Mouse (Mus musculus) WW6 (cell line): ENCODE data around the gene Ap1s3.

Experiments used
- DNase-seq: peaks from one replicate; pipeline ENCODE4 v3.0.0-alpha.2; 2013; ENCODE audit warnings: low read depth, low spot score

Ap1s3 gene

DNA sequence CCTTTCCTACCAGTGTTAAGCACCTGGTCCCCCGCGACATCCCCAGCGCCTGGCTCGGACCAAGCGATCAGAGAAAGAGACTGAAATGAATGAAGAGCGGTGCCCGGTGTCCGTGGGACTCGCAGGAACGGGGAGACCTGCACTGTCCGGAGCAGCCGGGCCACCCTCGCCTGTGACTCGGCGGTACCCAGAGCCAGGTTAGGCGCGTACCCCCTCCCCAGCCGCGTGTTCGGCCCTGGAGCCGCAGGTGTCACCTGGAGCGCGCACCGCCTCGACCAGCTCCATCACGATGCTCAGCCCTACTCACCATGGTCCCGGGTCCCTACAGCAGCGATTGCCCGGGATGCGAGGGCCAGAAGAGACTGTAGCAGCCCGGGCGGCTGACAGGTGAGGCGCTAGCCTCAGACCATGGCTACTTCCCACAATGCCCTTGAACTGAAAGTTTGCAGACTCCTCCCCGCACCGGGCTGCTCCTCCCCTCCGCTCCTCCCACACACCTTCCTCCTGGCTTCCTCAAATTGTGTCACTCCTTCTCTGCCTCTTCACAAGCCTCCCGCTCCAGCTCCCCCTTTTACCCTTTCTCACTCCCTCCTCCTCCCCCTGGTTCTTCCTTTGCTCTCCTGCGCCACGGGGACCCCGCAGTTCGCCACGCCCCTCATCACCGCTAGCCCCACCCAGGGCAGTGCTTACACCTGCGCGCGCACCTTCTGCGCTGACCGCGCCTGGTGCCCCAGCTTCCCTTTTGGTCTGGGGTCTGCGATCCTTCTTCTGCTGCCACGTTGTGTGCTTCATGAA lies at the start of gene Ap1s3:
Gene Ap1s3, minus strand, starts transcription at position 430 of the 795 bp plus-strand sequence.
- peak; percentile 66 for DNase-seq

DNA sequence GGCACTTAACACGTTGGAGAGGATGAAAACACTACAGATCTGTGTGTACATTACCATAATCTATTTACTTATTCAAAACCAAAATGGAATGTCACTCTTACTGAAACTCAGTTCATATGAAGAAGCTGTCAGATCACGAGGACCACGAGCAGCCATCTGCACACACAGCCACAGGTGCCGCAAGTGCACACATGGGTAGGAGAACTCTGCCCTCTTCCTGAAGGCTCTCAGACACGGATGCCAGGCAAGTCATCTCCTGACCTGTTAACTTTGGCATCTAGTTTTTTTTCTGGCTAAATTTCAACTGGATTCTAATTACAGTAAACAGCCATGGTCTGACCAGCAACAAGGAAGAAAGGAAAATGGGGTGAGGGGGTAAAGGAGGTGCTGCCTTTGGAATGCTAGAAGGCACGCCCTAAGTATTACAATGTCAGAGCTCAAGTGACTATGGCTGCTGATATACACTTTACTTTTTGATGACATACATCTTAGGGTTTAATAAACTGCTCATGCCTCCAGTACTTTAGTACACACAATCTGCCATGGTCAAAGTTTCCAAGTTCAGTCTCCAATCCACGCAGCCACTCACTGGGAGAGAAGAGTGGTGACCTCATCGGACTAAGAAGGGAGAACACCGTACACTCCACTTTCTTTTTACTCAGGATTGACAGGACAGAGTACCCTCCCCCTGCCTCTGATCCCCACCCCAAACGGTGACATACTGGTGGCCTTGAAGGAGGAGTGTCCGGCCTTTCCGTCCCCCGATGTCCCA lies 42.6 kb upstream of the Ap1s3 start:
- no peak for DNase-seq

DNA sequence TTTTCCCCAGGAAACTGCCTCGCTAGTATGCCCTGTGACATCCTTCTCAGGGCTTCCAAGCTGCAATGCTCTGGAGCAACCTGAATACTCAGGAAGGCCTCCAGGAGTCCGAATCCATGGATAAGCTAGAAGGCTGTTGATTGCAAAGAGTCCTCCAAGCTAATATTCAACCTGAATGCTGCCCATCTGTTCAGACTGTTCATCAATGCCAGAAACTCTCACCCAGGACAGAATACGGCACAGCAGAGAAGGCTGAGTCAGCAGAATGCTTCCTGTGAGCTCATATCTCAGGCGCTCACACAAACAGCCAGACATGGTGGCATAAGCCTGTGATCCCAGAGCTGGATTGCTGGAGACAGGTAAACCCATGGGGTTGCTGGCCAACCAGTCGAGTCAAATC lies 41.3 kb upstream of the Ap1s3 start:
- no peak for DNase-seq

DNA sequence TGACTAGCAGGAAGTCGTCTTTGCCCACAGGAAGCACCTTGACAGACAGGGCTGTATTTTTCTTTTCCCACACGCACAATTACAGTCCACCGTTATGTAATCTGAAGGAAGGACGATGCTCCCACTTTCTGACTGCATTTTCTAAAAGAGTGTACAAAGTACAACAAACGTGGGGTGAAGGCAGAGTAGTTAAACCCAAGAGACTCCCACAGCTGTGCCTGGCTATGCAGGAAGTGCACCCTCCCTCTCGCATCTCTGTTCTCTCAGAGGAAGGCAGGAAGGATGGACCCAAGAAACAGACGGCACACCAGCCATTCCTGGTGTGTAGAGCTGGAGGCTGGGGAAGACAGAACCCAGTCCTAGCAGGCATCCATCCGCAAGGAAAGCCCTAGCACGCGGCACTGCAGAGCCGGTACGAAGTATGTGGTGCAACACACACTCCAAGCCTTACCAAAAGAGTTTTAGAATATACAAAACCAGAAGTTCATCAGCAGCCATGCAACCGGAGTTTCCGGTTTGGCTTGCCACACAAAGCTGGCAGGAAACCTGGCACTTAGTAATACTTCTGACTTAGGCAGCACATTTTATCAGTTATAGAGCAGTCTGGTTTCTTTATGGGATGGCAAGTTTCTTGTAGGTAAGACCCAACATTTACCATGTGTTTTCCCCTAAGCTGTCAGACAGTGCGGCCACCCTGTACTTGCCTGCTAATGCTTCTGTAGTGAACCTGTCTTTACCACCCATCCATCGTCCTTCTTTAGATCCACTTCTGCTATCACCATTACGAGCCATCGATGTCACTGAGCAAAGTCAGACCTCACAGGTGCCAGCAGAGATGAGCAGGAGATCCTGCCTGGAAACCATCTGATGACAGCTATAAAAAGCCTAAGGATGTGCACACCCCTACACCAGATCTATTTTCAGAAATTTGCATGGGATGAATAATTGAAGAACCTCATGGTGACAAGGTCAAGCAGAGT lies 39.7 kb upstream of the Ap1s3 start:
- DNase-seq = no peak

DNA sequence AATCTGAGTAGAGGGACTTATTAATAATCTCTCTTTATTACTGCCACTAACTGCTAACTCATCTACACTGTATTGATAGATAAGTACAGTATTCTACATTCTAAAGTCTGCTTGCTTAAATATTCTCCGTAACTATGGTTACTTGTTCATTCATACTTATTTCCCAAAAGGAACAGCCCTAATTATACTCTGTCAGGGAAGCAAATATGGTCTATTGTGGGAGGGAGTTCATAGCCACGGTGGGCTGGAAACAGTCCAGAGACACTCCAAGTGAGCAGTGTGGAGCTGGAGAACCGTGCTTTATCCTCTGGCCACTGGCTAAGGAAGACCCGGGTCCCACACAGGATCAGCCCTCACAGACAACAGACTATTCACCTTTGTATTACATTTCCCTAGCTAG lies 38.9 kb upstream of the Ap1s3 start:
- DNase-seq = no peak

DNA sequence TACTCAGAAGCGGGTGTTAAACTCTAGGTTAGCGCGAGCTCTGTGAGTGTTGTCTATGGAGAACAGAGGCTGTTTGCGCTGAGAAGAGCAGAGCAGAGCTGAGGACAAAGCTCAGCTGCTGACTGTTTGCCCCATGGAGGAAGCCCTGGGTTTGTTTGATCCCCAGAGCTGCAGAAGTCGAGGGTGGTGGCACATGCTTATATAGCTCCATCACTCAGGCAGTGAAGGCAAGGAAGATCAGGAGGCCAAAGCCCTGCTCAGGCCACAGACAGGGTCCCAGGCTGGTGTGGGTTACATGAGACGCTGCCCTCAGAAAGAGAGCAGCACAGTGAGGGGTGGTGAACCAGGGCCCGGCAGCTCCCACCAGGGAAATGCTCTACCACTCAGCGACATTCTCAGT lies 38.4 kb upstream of the Ap1s3 start:
- DNase-seq = no peak

DNA sequence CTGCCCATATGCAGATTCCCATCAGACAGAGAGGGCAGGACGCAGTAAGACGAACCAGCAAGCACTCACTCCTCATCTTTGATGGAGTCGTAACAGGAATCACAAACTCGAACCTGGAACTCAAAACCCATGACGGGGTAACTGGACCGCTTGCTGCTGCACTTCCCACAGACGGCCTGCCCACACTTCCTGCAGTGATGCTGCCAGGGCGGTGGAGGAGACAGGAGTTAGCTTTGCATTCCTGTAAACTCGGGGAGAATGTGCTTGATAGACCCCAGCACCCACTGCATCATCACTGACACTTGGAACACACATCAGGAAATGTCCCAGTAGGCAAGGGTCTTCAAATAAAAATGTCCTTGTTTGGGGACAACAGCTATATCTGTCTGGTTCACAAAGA lies 35.6 kb upstream of the Ap1s3 start:
- DNase-seq = no peak

DNA sequence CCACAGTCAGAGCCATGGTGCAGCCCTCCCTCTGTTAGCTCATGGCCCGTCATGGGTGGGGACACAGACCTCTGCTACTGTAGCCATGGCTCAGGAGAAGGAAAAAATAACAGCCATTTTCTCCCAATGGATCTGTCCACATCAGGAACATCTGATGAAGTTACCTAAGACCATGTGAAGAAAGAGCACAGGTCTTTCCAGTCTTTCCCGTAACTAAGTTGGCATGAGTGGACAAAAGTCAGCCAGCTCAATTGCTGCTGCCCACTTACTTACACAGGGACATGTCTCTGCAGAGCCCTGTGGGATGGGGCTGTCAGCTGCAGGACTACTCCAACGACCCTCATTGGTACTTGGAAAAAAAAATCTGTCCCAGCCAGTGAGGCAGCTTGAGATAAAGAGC lies 34.9 kb upstream of the Ap1s3 start:
- no peak for DNase-seq

DNA sequence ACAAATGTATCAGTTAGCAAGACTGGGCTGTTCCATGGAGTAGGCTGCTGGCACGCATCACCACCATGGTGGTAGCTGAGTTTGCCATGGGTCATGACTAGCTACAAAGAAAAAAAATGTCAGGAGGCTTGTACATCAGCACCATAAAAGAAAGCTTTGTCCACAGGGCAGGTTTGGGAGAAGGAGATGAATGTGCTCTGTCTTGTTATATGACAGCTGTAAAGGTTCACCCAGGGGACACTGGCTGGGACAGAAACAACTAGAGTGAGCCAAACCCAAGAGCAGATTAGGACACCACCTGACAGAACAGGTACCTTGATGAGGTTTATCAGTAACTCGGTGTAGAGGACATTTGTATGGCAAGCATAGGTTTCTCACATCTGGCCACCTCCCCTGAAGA lies 32.9 kb upstream of the Ap1s3 start:
- no peak for DNase-seq

DNA sequence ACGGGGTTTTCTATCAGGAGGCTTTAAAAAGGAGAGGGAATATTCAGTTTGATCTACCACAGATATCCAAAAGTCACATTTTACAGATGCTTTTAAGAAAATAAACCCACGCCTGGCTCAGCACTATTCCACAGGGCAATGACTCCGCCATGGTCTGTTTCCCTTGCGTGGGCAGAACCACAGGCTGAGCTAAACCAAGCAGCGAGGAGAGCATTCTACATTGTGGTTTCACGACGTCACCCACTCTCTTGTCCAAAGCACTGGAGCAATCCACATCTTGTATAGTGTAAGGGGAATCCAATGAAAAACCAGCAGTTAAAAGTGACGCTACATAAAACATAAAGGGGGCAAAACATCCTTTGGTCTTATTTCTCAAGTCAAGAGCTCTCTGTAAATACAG lies 31.7 kb upstream of the Ap1s3 start:
- no peak for DNase-seq

DNA sequence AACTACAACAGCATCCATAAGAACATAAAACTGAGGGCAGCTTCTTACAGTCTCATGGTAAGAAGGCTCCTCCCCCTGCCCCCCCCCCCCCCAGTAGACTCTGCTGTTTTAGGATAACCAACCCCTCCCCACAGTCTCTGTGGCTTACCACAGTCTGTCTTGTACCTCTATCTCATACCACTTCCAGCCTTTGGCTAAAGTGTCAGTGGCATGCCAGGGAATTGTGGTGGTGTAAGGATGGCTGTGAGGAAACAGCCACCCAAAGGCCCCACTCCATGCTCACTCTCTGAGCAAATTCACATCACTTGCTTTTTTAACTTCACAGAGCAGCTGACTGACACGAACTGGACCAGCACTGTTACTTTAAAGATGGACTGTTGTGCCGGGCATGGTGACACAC lies 26.7 kb upstream of the Ap1s3 start:
- DNase-seq = no peak

DNA sequence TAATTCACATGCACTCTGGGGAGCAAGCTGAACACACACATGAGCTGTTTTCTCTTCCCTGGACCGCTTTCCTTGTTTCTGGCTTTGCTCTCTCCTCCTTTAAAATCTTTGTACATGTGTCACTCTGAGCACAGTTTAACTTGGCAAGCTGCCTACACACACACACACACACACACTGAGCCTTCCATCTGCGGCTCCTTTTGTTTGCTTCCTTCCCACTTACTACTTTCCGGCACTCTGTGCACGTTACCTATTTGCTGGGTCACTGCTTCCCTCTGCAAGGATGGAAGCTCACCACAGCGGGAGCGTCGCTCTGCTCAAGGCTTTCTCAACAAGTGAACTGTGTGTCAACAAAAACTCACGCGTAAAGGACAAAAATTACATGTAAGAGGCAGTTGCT lies 25.6 kb upstream of the Ap1s3 start:
- no peak for DNase-seq

DNA sequence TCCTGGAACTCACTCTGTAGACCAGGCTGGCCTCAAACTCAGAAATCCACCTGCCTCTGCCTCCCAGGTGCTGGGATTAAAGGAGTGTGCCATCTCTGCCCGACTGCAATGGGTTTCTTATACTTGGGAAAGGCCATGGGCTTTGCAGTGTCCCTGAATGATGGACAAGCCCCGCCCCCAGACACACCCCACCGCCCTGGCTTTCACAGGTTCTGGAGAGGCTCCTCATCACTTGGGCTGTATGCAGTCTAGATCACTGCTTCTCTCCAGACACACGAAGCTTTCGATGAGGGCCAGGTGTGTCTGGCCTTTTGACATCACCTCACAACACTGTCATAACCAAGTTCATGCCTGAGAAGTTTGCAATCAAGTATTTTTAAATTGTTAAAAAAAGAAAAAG lies 25.2 kb upstream of the Ap1s3 start:
- no peak for DNase-seq

DNA sequence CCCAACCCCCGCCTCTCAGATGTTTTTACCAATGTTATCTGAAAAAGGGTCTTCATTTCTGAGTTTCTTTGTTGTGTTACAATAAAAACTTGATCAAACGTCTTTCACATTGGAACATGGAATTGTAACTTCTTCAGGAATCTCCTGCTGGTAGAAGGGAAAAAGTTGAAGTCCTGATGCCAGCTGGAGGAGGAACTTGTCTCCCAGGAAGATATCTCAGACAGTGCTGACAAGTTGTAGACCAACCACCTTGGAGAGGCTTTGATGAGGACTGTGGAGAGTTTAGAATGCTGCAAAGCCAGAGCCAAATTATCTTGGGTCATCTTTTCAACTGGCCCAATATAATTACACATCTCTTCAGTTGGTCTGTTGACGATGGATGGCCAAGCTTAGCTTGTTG lies 20.7 kb upstream of the Ap1s3 start:
- no peak for DNase-seq

DNA sequence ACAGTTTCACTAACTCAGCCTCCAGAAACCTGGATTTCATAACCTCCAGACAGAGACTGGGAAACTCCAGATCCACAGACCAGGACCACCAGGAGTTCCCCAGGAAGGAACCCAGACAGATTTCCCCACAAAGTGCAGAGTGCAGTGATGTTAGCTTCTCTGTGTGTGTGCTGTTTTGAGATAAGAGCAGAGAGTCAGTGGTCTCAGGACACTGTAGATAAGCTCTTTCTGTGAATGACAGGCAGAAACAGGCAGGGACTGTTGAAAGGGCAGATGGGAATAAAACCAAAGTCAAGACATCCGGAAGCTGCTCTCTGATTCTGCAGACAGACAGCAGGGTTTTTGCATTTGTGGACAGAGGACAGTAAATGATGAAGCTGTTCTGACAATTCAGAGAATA lies 15.5 kb upstream of the Ap1s3 start:
- DNase-seq = no peak

DNA sequence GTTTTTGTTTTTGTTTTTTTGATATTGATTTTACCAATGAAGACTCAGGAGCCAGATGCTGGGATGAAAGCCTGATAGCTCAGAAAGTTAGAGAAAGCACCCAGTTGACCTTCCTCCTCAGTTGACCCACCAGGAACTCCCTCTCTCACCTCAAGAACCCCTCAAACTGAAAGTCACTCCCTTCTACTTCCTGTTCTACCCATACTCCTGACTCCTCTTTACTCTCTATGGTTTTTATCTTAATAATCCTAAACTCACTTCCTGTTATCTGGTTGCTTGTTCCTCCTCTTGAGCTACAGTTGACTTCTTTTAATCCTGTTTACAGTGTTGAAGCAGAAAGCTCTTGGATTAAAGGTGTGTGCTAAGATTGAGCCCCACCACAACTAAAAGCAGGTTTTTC lies 12.3 kb upstream of the Ap1s3 start:
- no peak for DNase-seq

DNA sequence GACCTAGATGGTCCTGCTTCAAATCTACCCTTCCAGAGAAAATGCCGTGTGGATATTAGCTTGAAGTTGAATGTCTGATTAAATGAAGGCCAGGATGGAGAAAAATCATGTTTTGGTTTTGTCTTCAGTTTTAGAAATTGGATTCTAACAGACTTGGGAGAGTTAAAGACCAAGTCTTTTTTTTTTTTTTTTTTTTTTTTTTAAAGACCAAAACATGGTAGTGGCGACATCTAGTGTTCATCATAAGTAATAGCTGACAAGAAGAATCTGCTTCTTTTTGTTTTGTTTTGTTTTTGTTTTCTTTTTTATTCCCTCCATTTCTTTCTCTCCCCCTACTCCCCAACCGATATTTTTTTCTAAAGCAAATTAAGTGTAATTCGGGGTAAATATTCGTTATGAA lies 11.2 kb upstream of the Ap1s3 start:
- DNase-seq = no peak

DNA sequence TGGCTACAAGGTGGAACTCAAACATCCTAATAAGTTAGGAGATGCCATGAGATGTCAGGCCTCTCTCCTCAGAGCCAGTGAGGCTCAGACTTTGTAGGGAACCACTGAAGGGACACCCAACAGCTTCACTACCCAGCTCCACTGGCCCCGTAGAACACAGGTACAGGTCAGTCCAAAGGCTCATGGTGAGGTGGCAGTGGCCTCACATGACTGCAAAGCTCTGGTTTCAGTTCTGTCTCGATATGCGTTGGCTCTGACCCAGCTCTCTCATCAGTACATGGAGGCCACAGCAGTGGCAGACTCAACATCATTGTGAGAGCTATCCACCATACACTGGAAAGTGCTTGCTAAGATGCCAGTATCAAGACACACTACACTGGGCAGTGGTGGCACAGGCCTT lies 9.0 kb upstream of the Ap1s3 start:
- no peak for DNase-seq

DNA sequence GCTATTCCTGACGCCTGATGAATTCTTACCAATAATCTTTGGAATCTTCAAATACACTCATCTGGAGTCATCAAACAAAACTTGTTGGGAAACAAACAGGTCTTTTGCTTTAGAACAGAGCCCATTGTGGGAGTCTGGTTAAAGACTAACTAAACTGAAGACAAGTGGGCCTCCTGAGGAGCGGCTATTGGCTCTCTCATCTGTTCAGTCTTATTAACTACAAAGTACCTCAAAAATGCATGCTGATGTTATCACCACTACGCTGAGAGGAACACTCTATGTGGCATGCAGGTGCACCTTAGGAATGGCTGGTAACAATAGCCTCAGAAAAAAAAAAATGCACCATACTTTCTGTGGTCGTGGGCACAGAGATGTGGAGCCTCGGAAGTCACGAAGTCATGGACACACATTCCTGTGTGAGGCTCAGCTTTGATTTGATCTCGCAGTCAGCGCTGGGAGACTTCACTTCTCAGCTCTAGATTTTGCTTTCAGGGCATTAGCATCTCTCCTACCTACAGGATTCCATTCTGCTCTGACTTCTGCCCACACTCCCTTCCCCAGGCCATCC lies 6.4 kb upstream of the Ap1s3 start:
- DNase-seq = no peak

DNA sequence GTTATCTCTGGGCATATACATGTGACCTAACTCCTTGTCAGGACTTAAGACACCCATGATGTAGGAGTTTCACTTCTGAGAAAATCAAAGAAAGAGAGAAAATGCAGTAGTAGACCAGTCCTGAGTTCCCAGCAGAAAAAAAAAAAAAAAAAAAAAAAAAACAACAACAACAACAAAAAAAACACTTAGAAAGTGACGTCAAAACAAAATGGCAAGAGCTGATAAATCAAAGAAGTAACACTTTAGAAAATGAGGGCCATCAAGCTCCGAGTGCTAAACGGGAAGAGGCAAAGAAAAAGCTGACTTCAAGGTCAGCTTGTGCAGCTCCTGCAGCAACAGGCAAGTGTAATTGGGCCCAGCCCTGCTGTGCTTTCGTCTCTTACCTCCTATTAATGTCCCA lies 3.9 kb upstream of the Ap1s3 start:
- DNase-seq = no peak

DNA sequence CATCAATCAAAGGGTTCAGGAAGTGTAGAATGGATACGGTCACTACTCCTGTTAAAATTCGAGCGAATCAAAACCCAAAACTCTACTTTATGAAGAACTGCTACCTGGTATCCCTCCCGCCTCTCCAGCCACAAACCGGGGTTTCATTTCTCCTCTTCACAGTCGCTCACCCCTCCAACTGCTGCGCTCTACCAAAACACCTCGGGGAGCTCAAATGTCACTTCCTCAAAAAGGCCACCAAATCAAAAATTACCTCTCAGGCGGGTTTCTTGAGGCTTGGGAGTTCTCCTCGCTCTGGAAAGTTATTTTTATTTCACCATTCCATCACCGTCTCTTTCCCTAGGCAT lies 603 bp downstream of the Ap1s3 start:
- no peak for DNase-seq

DNA sequence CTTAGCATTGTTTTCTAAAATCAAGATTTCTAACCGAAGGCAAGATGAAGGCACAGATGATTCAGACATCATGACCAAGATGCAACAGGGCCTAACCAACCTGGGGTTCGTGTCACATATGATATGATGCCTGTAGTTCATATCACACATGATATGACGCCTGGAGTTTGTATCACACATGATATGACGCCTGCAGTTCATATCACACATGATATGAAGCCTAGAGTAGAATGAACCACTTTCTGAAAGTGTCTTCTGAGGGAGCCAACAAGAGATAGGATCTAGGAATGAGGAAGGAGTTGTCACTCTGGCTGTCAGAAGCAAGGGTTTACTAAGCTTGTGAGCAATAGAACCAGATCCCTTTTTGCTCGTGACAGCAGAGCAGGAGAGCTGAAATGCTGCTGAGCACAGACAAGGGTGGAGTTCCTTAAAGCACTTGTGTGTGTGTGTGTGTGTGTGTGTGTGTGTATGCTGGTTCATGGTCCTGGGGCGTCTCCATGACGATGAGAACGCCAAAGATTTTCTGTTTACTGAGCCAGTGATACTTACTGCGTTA lies 2.3 kb downstream of the Ap1s3 start:
- DNase-seq = no peak
